Mouse (Mus musculus) brain, embryonic 14.5 days (tissue): ENCODE data around the gene Retreg1.

Experiments
- CTCF ChIP-seq: fragments of 200-500 bp; IDR thresholded peaks from 2 replicates; pipeline ENCODE4 v1.5.1; 2012; ENCODE audit warnings: inconsistent platforms, mild to moderate bottlenecking, moderate library complexity, borderline replicate concordance; ENCODE audit not compliant: insufficient read depth, insufficient read length; ENCODE audit errors: extremely low read depth
- POLR2A ChIP-seq: fragments of 200-500 bp; IDR thresholded peaks from 2 replicates; pipeline ENCODE4 v1.6.1; 2012; ENCODE audit warnings: mild to moderate bottlenecking, inconsistent platforms, borderline replicate concordance; ENCODE audit not compliant: poor library complexity, insufficient read depth, insufficient read length, severe bottlenecking; ENCODE audit errors: extremely low read depth

GRCm38 (mm10) chr15:25806363-25806762 is 36.6 kb upstream of the Retreg1 start:
- TF ChIP-seq CTCF: no peak
- no peak for TF ChIP-seq POLR2A
